Mouse (Mus musculus) embryonic stem cell, embryonic (primary cell): Measurements from ENCODE around the gene Mdh1b.

Source experiments
- CTCF ChIA-PET, 4 experiments: fragments of 300-600 bp in 2 of 4; fragments of 350-600 bp in 2 of 4; sonication (Branson Sonifier 250); formaldehyde crosslinking; loops; one replicate each; lab custom pipeline; 2022; ENCODE audit warnings: inconsistent platforms in 2 of 4; lab: Charles Lee
- POLR2A ChIA-PET, 4 experiments: fragments of 300-600 bp in 2 of 4; fragments of 350-600 bp in 2 of 4; sonication (Branson Sonifier 250); formaldehyde crosslinking; loops; one replicate each; lab custom pipeline; 2022; ENCODE audit warnings: antibody characterized with exemption in 4 of 4, inconsistent platforms in 1 of 4; lab: Charles Lee

Mdh1b gene

DNA sequence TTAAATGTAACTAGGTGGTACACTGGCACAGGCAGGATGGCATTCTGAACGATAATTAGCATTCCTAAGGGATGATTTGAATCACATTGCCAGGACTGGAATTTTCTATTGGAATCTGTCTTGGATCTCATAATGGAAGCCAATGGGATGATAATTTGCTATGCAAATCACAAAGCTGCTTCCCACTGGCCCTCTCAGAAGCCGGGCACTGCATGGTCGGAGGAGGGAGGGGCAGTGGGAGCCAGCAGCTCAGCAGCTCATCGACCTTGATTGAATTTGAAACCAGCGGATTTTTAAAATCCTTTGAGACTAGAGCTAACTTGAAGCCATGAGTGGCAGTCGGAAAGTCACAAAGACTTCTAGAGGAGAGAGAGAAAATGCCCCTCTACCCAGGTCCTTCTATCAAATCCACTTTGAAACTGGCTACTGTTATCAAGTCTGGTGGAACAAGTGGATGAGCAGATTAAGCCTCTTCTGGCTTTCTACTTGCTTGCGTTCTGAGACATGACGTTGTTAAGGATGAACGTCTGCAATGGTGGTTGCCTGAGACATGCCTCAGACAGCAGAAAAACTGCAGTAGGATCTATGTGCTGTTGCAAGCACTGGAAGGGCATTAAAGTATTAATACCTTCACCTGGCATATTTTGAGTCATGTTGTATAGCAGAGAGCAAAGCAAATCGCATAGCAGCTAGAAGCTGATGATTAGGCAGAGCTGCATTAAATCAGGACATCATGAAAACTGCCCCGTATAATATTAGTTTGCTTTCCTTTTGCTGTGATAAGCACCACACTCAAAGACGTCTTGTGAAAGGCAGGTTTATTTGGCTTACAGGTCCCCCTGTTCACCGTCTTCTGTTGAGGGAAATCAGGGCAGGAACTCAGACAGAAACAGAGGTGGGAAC, 61.9 kb downstream of the Mdh1b start:
- ChIA-PET CTCF (interaction anchor here in 3 of 4 experiments (0.6 to 1.5 kb wide), 6 partner anchors 9 to 1007 kb away, joined by 3 to 7 read pairs (median 3); no protein-coding TSS in a partner anchor), POLR2A (interaction anchor here in 3 of 4 experiments (0.7 to 1.9 kb wide), 9 partner anchors 454 to 1022 kb away, joined by 3 to 8 read pairs (median 3); partner anchors contain the start of genes Klf7 (in 3 of the 3), Ccnyl1 (in 2 of the 3) and Creb1 (in 1 of the 3))

DNA sequence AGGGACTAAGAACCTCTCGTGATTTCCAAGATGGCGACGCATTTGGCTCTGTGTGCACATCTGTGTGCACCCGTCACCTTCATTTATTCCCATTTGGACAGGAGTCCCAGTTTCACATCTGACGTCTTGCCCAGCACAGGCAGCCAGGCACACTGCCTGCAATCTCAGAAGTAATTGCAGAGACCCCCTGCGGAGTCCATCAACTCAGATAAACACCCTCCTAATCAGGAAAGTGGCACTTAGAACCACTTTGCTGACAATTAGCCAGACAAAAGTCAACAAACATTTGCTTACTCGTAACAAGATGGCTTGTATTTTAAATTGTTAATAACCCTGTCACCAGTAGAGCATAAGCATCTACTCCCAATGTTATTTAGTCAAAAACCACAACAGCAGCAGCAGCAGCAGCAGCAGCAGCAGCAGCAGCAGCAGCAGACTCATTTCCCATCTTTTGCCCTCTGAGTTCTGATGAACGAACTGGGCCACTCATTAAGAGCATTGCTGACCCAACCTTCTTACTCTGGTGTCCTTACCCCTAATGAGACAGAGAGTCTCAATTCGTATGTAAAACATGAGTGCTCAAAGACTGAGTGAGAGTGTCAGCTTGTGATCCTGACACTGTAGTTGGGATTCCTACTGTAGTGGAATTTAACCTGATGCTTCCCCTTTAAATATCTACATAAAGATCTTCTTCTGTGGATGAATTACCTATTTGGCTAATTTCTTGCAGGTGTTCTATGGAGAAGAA, 62.7 kb downstream of the Mdh1b start:
- CTCF ChIA-PET = interaction anchor here in 3 of 4 experiments (0.6 to 1.5 kb wide), 4 partner anchors 8 to 434 kb away, joined by 3 to 7 read pairs (median 3); no protein-coding TSS in a partner anchor
- POLR2A ChIA-PET = interaction anchor here in 3 of 4 experiments (0.6 to 1.9 kb wide), 9 partner anchors 454 to 1023 kb away, joined by 3 to 8 read pairs (median 3); partner anchors contain the start of genes Klf7 (in 3 of the 3), Ccnyl1 (in 2 of the 3) and Creb1 (in 1 of the 3)

DNA sequence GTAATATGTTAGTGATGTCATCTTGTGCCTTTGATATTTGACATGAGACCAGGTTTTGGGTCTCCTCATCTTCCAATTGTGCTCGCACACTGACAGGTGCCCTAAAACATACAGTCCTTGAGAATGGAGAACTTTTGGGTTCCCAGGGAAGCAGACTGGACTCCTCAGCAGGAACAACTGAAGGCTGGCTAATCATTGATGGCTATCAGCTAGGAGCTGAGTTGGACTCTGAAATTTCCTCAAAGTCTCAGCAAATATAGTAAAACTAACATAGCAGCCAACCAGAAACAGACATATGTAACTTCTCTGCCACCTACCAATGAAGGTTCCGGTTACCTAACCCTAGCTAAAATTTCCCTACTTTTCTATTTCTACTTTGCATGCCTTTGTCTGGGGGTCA, 64.0 kb downstream of the Mdh1b start:
- CTCF ChIA-PET = no interaction called here

GRCm38 (mm10) chr1:63659591-63659990, 70.5 kb downstream of the Mdh1b start:
- POLR2A ChIA-PET = no interaction called here
- CTCF ChIA-PET = interaction anchor here (0.6 to 1.5 kb wide), 13 partner anchors 8 to 1454 kb away, joined by 3 to 7 read pairs (median 3); no protein-coding TSS in a partner anchor

More for the DNA sequence above, 64.0 kb downstream of the Mdh1b start:
- POLR2A ChIA-PET = interaction anchor here in 2 of 4 experiments (0.5 to 0.7 kb wide), 2 partner anchors 554 to 792 kb away, joined by 3 read pairs; no protein-coding TSS in a partner anchor

DNA sequence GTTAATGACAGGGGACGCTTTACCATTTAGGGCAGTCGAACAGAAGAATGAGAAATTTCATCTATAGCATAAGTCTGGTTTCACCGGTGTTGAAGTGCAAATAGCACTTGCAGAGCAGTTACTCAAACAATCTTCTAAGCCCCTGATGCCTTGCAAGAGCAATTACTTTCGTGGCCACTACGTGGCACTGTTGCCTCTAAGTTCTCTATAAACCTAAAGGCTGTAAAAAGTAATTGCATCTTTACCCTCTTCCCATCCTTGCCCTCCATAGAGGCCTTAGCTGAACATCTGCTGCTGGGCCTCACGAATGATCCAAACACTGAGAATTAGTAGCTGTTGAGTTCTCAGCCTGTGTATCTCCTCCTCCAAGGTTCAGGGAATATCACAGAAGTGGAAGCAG, 72.1 kb downstream of the Mdh1b start:
- ChIA-PET POLR2A (no interaction called here), CTCF (interaction anchor here in 1 of 4 experiments (0.8 kb wide), 1 partner anchor 836 kb away, joined by 3 read pairs; no protein-coding TSS in a partner anchor)
